Mouse (Mus musculus) kidney, postnatal 0 days (tissue): ENCODE measurements around the gene Cradd. TPM values are rescaled to one million over a fixed set of nuclear protein-coding genes. Genes with fewer than 3 reads are reported as not detected.

Experiments used
- ATAC-seq: fragments of 200-750 bp; cut with Nextera tagmentation; replicated peaks from 2 replicates; pipeline ENCODE4 v1.8.0; 2017; ENCODE audit warnings: low read depth, moderate number of reproducible peaks, moderate TSS enrichment, moderate library complexity; ENCODE audit not compliant: low FRiP score
- DNase-seq: peaks from one replicate; pipeline ENCODE4 v3.0.0-alpha.2; 2016; ENCODE audit warnings: low spot score
- H3K27ac ChIP-seq: fragments of 300-500 bp; sonication (generic); 2 replicates; pipeline ENCODE4 v1.5.1; 2014; ENCODE audit warnings: mild to moderate bottlenecking
- H3K27me3 ChIP-seq: fragments of 300-500 bp; sonication (generic); 2 replicates; pipeline ENCODE4 v1.6.1; 2014; ENCODE audit warnings: low read length, mixed read lengths; ENCODE audit not compliant: insufficient read depth
- H3K36me3 ChIP-seq: fragments of 300-500 bp; sonication (generic); 2 replicates; pipeline ENCODE4 v1.6.1; 2014; ENCODE audit warnings: low read length, mixed read lengths; ENCODE audit not compliant: insufficient read depth
- H3K4me1 ChIP-seq: fragments of 300-500 bp; sonication (generic); replicated peaks from 2 replicates; pipeline ENCODE4 v1.6.1; 2014; ENCODE audit warnings: antibody characterized with exemption, low read length, mixed read lengths; ENCODE audit not compliant: insufficient read depth
- H3K4me2 ChIP-seq: fragments of 300-500 bp; sonication (generic); 2 replicates; pipeline ENCODE4 v1.6.1; 2014; ENCODE audit warnings: mild to moderate bottlenecking, low read length, moderate library complexity, mixed read lengths
- H3K4me3 ChIP-seq: fragments of 300-500 bp; sonication (generic); replicated peaks from 2 replicates; pipeline ENCODE4 v1.5.1; 2014; ENCODE audit warnings: low read depth, low read length
- H3K9ac ChIP-seq: fragments of 300-500 bp; sonication (generic); 2 replicates; pipeline ENCODE4 v1.6.1; 2014; ENCODE audit warnings: low read depth, low read length
- H3K9me3 ChIP-seq: fragments of 300-500 bp; sonication (generic); replicated peaks from 2 replicates; pipeline ENCODE4 v1.6.1; 2016; ENCODE audit warnings: low read length, inconsistent platforms, mixed read lengths
- CTCF ChIP-seq: IDR thresholded peaks from 2 replicates; pipeline ENCODE4 v1.5.1; 2016; ENCODE audit warnings: antibody characterized with exemption, low read depth, mild to moderate bottlenecking, moderate library complexity
- WGBS: fragments of 180-500 bp; shearing (Covaris S2); extraction: QIAGEN DNeasy Blood & Tissue Kit; methylation state at CpG from one replicate; pipeline ENCODE4 v1.1.7; 2014; 5-methylcytosine and 5-hydroxymethylcytosine counted together
- polyA plus RNA-seq: library from polyadenylated mRNA; unstranded; fragments of >200 nt; fragmentation: Nextera tagmentation; extraction: Ambion mirVana; gene quantifications from 2 replicates; pipeline ENCODE4 v1.2.1, GENCODE M21; 2015

Cradd gene
- polyA plus RNA-seq, 1 experiment from 2014 or later = 10.5 TPM

DNA sequence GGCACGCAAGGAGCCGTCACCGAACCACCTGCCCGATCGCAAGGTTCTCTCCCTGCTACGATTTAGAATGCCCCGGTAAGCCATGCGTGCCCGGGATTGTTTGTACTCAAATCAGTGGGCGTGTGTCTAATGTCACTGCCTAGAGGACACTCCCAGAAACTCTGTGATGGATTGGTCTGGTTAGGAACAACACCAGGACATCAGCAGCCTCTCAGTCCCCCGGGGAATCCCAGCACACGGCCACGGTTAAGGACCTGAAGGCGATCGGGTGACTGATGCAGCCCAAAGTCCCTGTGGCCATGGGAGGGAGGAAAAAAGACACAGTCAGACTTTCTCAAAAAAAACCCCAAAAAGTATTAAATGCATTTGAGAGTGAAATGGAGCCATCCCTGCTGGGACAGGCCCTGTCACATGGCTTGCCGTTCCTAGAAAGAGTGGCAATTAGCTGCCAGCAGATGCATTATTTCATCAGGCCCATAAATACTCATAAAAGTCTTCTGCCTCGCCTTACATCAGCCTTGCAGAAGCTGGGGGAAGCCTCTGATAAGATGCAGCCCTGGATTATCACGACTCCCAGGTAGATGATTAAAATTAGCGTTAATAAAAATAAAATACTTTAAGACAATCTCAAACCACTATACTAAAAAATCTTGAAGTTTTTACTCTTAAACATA is 8.0 kb downstream of the Cradd start:
- no peaks in the 10 kb centered on the region for H3K4me1 ChIP-seq
- no peak overlapping the region for H3K4me3 ChIP-seq
- TF ChIP-seq CTCF = no peak
- ATAC-seq (peak; percentile 80; the same call in 1 of the 2 replicates), DNase-seq (peak; percentile 68)
- WGBS = 29% methylated on average over 19 of the region's 19 CpGs
- no peak overlapping the region for H3K9ac ChIP-seq
- H3K36me3 ChIP-seq = no peaks in the 10 kb centered on the region
- H3K4me2 ChIP-seq = peak overlapping the region; percentile 6; the same call in 1 of the 2 replicates
- H3K9me3 ChIP-seq = no peaks in the 10 kb centered on the region
- no peak overlapping the region for H3K27ac ChIP-seq
- no peaks in the 10 kb centered on the region for H3K27me3 ChIP-seq

DNA sequence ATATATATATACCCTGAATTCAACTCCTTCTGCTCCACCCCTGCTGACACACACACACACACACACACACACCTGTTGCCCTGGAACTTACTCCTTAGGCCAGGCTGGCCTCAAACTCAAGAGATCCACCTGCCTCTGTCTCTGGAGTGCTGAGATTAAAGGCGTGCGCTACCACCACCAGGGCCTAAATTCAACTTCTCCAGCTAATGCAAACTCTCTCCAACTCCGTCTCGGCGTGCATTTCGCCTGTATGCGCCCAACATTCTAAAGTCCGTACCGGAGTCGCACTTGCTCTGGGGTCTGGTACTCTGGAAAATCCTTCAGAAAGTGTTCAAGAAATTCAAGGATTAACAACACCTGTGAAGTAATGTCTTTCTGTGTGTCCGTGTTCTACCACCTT is 8.6 kb downstream of the Cradd start:
- WGBS = 86% methylated on average over 11 of the region's 11 CpGs
- no peak overlapping the region for H3K4me3 ChIP-seq
- no peak for ATAC-seq
- no peaks in the 10 kb centered on the region for H3K4me1 ChIP-seq
- H3K9me3 ChIP-seq = no peaks in the 10 kb centered on the region
- H3K36me3 ChIP-seq = no peaks in the 10 kb centered on the region
- no peak overlapping the region for H3K9ac ChIP-seq
- H3K27me3 ChIP-seq = no peaks in the 10 kb centered on the region
- 0 out of 2 replicates have a peak overlapping the region, but pooled peaks have one; percentile 6 for H3K4me2 ChIP-seq
- no peak for DNase-seq
- H3K27ac ChIP-seq = no peak overlapping the region
- no peak for TF ChIP-seq CTCF

DNA sequence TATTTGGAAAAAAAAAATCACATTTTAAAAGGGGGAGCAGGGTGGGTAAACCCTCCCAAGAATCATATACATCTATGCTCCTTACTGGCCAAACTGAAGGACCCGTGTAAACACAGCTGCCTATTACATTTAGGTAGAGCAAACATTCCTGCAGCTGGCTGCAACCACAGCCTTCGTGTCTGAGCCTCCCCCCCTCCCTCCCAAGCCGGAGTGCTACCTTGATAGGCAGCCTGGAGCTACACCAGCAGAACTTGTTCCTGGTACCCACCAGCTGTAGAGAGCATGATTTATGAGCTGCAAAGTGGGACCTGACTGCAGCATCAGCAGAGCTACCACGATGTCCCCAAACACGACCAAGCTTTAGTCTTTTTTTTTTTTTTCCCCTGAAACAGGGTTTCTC is 9.9 kb downstream of the Cradd start:
- Histone ChIP-seq H3K4me3 (no peak overlapping the region), H3K27me3 (no peaks in the 10 kb centered on the region), H3K9me3 (no peaks in the 10 kb centered on the region), H3K36me3 (no peaks in the 10 kb centered on the region), H3K9ac (no peak overlapping the region), H3K27ac (no peak overlapping the region), H3K4me1 (no peaks in the 10 kb centered on the region), H3K4me2 (no peak overlapping the region)
- no peak for DNase-seq
- no peak for TF ChIP-seq CTCF
- no peak for ATAC-seq
- 20% methylated on average over 5 of the region's 5 CpGs for WGBS

DNA sequence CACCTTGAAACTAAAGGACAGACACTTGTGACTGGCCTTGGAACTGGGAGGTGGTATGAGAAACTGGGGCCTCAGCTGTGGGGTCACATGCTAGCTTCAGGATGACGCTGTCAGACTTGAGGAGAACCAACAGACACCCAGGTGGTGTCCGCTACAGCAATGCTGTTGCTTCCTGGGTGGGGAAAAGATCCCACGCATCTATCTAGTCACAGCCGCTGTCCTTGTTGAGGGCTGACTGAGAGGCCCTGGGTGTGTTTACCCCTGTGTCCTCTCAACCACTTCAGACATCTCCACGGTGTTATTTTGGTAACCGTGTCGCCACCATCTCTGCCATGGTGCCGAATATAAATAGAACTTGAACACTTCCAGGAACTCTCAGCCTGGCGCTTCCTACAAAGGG is 10.4 kb downstream of the Cradd start:
- no peak for ATAC-seq
- no peaks in the 10 kb centered on the region for H3K4me1 ChIP-seq
- H3K9ac ChIP-seq = no peak overlapping the region
- no peaks in the 10 kb centered on the region for H3K36me3 ChIP-seq
- H3K4me2 ChIP-seq = no peak overlapping the region
- TF ChIP-seq CTCF = no peak
- H3K9me3 ChIP-seq = no peaks in the 10 kb centered on the region
- no peak for DNase-seq
- H3K27me3 ChIP-seq = no peaks in the 10 kb centered on the region
- 78% methylated on average over 9 of the region's 9 CpGs for WGBS
- H3K27ac ChIP-seq = no peak overlapping the region
- H3K4me3 ChIP-seq = no peak overlapping the region

DNA sequence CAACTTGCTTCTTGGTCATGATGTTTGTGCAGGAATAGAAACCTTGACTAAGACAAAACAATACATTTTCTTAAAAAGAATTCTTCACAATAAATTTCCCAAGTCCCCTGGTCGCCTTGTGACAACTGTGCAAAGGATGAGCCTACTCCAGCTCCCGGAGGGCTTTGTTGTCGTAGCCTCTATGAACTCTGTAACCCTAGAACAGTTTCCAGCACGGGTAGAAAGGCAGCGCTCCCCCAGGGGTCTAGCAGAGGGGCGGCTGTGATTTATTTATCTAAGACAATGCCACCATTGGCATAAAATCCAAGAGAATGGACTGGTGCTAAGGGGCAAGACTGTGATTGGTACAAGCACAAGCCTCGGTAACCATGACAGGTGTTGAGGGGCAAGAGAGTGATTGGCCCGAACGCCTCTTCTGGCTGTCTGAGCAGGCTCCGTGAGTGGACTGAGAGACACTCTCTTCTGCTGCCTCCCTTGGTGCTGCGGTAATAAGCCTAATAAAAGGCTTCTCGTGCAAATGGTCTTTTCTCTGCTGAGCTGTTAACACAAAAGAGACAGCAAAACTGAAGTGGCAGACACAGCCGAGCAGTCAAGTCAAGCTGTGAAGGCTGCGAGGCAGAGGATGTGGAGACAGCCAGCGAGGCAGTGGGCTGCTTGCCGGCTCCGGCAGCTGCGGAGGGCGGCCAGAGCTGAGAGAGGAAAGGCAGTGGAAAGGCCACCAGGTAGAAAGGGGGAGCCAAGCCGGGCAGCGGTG is 13.1 kb downstream of the Cradd start:
- 33% methylated on average over 21 of the region's 21 CpGs for WGBS
- ATAC-seq = no peak
- H3K36me3 ChIP-seq = no peaks in the 10 kb centered on the region
- H3K9ac ChIP-seq = no peak overlapping the region
- H3K27me3 ChIP-seq = no peaks in the 10 kb centered on the region
- no peak overlapping the region for H3K4me2 ChIP-seq
- DNase-seq = peak; percentile 22
- 0 out of 2 replicates have a peak, but pooled peaks cover 3% of the 10 kb centered on the region for H3K4me1 ChIP-seq
- no peak for TF ChIP-seq CTCF
- no peak overlapping the region for H3K4me3 ChIP-seq
- no peaks in the 10 kb centered on the region for H3K9me3 ChIP-seq
- no peak overlapping the region for H3K27ac ChIP-seq

DNA sequence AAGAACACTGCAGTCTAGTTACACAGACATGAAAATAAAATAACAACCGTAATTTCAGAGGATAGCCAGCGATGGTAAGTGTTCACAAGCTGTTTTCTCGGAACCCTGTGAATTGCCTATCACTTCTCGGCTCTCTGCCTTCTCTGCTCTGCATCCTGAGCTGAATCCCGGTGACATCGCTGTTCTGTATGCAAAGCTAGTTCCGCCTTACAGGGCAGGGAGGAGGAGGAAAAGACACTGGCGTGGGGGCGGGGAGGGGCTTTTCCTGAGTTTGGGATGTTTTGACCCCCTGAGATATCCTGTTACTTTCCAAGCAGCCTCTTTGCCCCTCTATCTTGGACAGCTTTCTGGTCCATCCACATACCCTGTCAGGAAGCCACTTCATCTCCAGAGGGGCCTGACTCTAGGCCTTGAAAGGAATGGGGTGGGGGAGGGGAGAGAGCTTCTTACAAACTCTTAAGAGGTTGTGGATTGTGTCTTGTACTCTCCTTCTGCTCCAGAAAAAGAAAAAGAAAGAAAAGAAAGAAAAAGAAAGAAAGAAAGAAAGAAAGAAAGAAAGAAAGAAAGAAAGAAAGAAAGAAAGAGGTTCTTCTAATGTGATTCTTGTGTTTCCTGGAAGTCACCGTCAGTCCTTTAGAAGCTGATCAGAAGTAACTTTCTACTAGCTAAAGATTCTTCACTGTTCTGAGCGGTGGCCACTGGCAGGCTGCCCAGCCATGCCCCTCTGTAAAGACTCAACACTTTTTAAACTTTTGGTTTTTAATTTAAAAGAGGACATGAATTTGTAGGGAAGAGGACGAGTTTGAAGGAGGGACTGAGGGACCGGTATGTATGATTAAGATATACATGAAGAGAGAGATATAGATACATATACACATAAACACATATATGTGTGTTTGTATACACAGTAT is 14.3 kb downstream of the Cradd start:
- no peak for TF ChIP-seq CTCF
- Histone ChIP-seq H3K4me1 (0 out of 2 replicates have a peak, but pooled peaks cover 3% of the 10 kb centered on the region), H3K9ac (no peak overlapping the region), H3K9me3 (no peaks in the 10 kb centered on the region), H3K27ac (no peak overlapping the region), H3K4me3 (no peak overlapping the region), H3K27me3 (no peaks in the 10 kb centered on the region), H3K36me3 (no peaks in the 10 kb centered on the region), H3K4me2 (no peak overlapping the region)
- ATAC-seq (no peak), DNase-seq (no peak)
- WGBS = 56% methylated on average over 13 of the region's 13 CpGs
